Mouse (Mus musculus) cerebellum, postnatal 36 days (tissue): ENCODE measurements at regions not wholly inside any gene's neighbourhood (a gene's known extent, or its start where the extent isn't known, plus 50 kb on each side); places are given as distances from the start of the nearest gene placed in this dataset.

Experiments used
- DNase-seq, 2 experiments: peaks; one replicate each; pipeline ENCODE4 v3.0.0; 2021 to 2022; ENCODE audit warnings: mixed read lengths in 2 of 2

GRCm38 (mm10) chr8:103272305-103273079, 487.1 kb upstream of the Cdh11 start:
- no peak for DNase-seq

GRCm38 (mm10) chr8:103273476-103273875, 488.0 kb upstream of the Cdh11 start:
- no peak for DNase-seq

GRCm38 (mm10) chr8:103281801-103282200, 496.4 kb upstream of the Cdh11 start:
- no peak for DNase-seq

- no peak for DNase-seq
Observed at GRCm38 (mm10) chr8:103288561-103288974, 503.1 kb upstream of the Cdh11 start.

GRCm38 (mm10) chr8:103292896-103293295, 507.5 kb upstream of the Cdh11 start:
- no peak for DNase-seq

- no peak for DNase-seq
Observed at GRCm38 (mm10) chr8:103306476-103307183, 521.2 kb upstream of the Cdh11 start.

- DNase-seq, result no peak
Observed at GRCm38 (mm10) chr8:103313576-103313975, 528.1 kb upstream of the Cdh11 start.

GRCm38 (mm10) chr8:103314279-103315022, 529.0 kb upstream of the Cdh11 start:
- no peak for DNase-seq

- DNase-seq, result no peak
Observed at GRCm38 (mm10) chr8:103315742-103316141, 530.3 kb upstream of the Cdh11 start.

GRCm38 (mm10) chr8:103316691-103317091, 531.2 kb upstream of the Cdh11 start:
- no peak for DNase-seq

- DNase-seq, result no peak
Observed at GRCm38 (mm10) chr8:103317149-103317725, 531.8 kb upstream of the Cdh11 start.

GRCm38 (mm10) chr8:103324016-103324665, 538.7 kb upstream of the Cdh11 start:
- DNase-seq, result no peak

- DNase-seq, result no peak
Observed at GRCm38 (mm10) chr8:103331415-103331814, 546.0 kb upstream of the Cdh11 start.

GRCm38 (mm10) chr8:103337314-103337713, 551.9 kb upstream of the Cdh11 start:
- no peak for DNase-seq

- no peak for DNase-seq
Observed at GRCm38 (mm10) chr8:103339042-103339441, 553.6 kb upstream of the Cdh11 start.

GRCm38 (mm10) chr8:103339951-103340350, 554.5 kb upstream of the Cdh11 start:
- no peak for DNase-seq

- no peak for DNase-seq
Observed at GRCm38 (mm10) chr8:103343891-103344290, 558.4 kb upstream of the Cdh11 start.

GRCm38 (mm10) chr8:103344871-103345270, 559.4 kb upstream of the Cdh11 start:
- no peak for DNase-seq

GRCm38 (mm10) chr8:103347158-103347871, 561.9 kb upstream of the Cdh11 start:
- DNase-seq, result no peak

GRCm38 (mm10) chr8:103361713-103362112, 576.3 kb upstream of the Cdh11 start:
- DNase-seq, result peak; percentile 6

GRCm38 (mm10) chr8:103370394-103370793, 585.0 kb upstream of the Cdh11 start:
- DNase-seq, result no peak

- DNase-seq, result no peak
Observed at GRCm38 (mm10) chr8:103373007-103373406, 587.6 kb upstream of the Cdh11 start.
